Mouse (Mus musculus): ENCODE measurements around the gene Vars.
"Not testable (repeated sequence)": the region's sequence is repeated elsewhere in the genome, so short reads cannot be mapped to it uniquely, and the experiment has no call there.

- not testable (repeated sequence) for TF ChIP-seq CTCF (IDR thresholded peaks at IDR 0.05; ENCODE audit: control insufficient read depth, insufficient read depth, insufficient replicate concordance, low read depth, low read length); POLR2A (IDR thresholded peaks at IDR 0.05; ENCODE audit: control insufficient read depth, low read depth, low read length)
Observed at GRCm38 (mm10) chr17:34999871-35000716, 693 bp upstream of the Vars start.
